Mouse (Mus musculus): Measurements from ENCODE around the gene Slc5a6.

GRCm38 (mm10) chr5:31022690-31023089 lies 26.0 kb downstream of the Slc5a6 start:
- TF ChIP-seq POLR2A (IDR thresholded peaks at IDR 0.05; ENCODE audit: borderline replicate concordance, insufficient read depth, low read length): no peak
- no peak for TF ChIP-seq CTCF (IDR thresholded peaks at IDR 0.05; ENCODE audit: borderline replicate concordance, insufficient read depth, low read depth, low read length)
